Mouse (Mus musculus) kidney, embryonic 14.5 days (tissue): Measurements from ENCODE around the gene Gpc5. TPM values are rescaled to one million over a fixed set of nuclear protein-coding genes. Genes with fewer than 3 reads are reported as not detected.

Experiments
- ATAC-seq: fragments of 200-750 bp; cut with Nextera tagmentation; 2 replicates; pipeline ENCODE4 v1.8.0; 2017; ENCODE audit warnings: moderate number of reproducible peaks, mild to moderate bottlenecking, moderate TSS enrichment, moderate library complexity; ENCODE audit not compliant: low FRiP score, low TSS enrichment
- H3K27ac ChIP-seq: fragments of 300-500 bp; sonication (generic); 2 replicates; pipeline ENCODE4 v1.5.1; 2014; ENCODE audit warnings: low read depth, mild to moderate bottlenecking, low read length, moderate library complexity, mixed read lengths
- H3K27me3 ChIP-seq: fragments of 300-500 bp; sonication (generic); 2 replicates; pipeline ENCODE4 v1.6.1; 2014; ENCODE audit warnings: mild to moderate bottlenecking, low read length; ENCODE audit not compliant: control insufficient read depth, insufficient read depth
- H3K36me3 ChIP-seq: fragments of 300-500 bp; sonication (generic); 2 replicates; pipeline ENCODE4 v1.6.1; 2014; ENCODE audit warnings: low read length, mixed read lengths; ENCODE audit not compliant: control insufficient read depth, insufficient read depth
- H3K4me1 ChIP-seq: fragments of 300-500 bp; sonication (generic); 2 replicates; pipeline ENCODE4 v1.6.1; 2014; ENCODE audit warnings: low read length, mixed read lengths; ENCODE audit not compliant: control insufficient read depth, insufficient read depth
- H3K4me2 ChIP-seq: fragments of 300-500 bp; sonication (generic); replicated peaks from 2 replicates; pipeline ENCODE4 v1.6.1; 2014; ENCODE audit warnings: low read depth, mild to moderate bottlenecking, low read length
- H3K4me3 ChIP-seq: fragments of 300-500 bp; sonication (generic); 2 replicates; pipeline ENCODE4 v1.5.1; 2014; ENCODE audit warnings: mild to moderate bottlenecking, low read length
- H3K9ac ChIP-seq: fragments of 300-500 bp; sonication (generic); 2 replicates; pipeline ENCODE4 v1.6.1; 2014; ENCODE audit warnings: low read depth, mild to moderate bottlenecking, low read length, moderate library complexity
- H3K9me3 ChIP-seq: fragments of 300-500 bp; sonication (generic); 2 replicates; pipeline ENCODE4 v1.6.1; 2016; ENCODE audit warnings: low read length; ENCODE audit not compliant: control insufficient read depth
- WGBS: fragments of 180-500 bp; shearing (Covaris S2); extraction: QIAGEN DNeasy Blood & Tissue Kit; methylation state at CpG from one replicate; pipeline ENCODE4 v1.1.7; 2014; 5-methylcytosine and 5-hydroxymethylcytosine counted together
- polyA plus RNA-seq: library from polyadenylated mRNA; unstranded; fragments of >200 nt; fragmentation: Nextera tagmentation; extraction: Ambion mirVana; gene quantifications from 2 replicates; pipeline ENCODE4 v1.2.1, GENCODE M21; 2014

Gene Gpc5
- polyA plus RNA-seq = 3.7 and 7.6 TPM in 2 replicates

GRCm38 (mm10) chr14:115092081-115092480, at the start of gene Gpc5:
Gpc5 (plus strand) TSS chr14:115092215.
- no peaks in the 10 kb centered on the region for H3K36me3 ChIP-seq
- no peaks in the 10 kb centered on the region for H3K9me3 ChIP-seq
- peaks cover 25% of the 10 kb centered on the region; the same call in 1 of the 2 replicates for H3K27me3 ChIP-seq
- H3K27ac ChIP-seq = no peak within 1 kb of the TSS
- under 1% methylated on average over 31 of the region's 31 CpGs for WGBS
- no peaks in the 10 kb centered on the region for H3K4me1 ChIP-seq
- H3K4me2 ChIP-seq = peak within 1 kb of the TSS; percentile 94
- H3K9ac ChIP-seq = peak within 1 kb of the TSS; percentile 52
- ATAC-seq = peak; percentile 100
- peak within 1 kb of the TSS; percentile 64 for H3K4me3 ChIP-seq

- ATAC-seq = no peak
- H3K4me2 ChIP-seq = peak overlapping the region; percentile 61
- peaks cover 10% of the 10 kb centered on the region for H3K4me1 ChIP-seq
- 0 out of 2 replicates have a peak, but pooled peaks cover 3% of the 10 kb centered on the region for H3K27me3 ChIP-seq
- 0 out of 2 replicates have a peak overlapping the region, but pooled peaks have one; percentile 85 for H3K27ac ChIP-seq
- 0% methylated on average over 4 of the region's 4 CpGs for WGBS
- H3K9ac ChIP-seq = peak overlapping the region; percentile 100
- H3K36me3 ChIP-seq = peaks cover 50% of the 10 kb centered on the region
- no peaks in the 10 kb centered on the region for H3K9me3 ChIP-seq
- H3K4me3 ChIP-seq = peak overlapping the region; percentile 90
Measured at GRCm38 (mm10) chr14:115042660-115043059, 49.4 kb upstream of the Gpc5 start.

- Histone ChIP-seq H3K4me1 (peaks cover 10% of the 10 kb centered on the region), H3K4me3 (peak overlapping the region; percentile 90; the same call in 1 of the 2 replicates), H3K4me2 (peak overlapping the region; percentile 61; the same call in 1 of the 2 replicates), H3K9me3 (no peaks in the 10 kb centered on the region), H3K36me3 (peaks cover 54% of the 10 kb centered on the region), H3K9ac (no peak overlapping the region), H3K27ac (no peak overlapping the region), H3K27me3 (no peaks in the 10 kb centered on the region)
- 82% methylated on average over 5 of the region's 5 CpGs for WGBS
- ATAC-seq = no peak
Measured at GRCm38 (mm10) chr14:115044016-115044415, 48.0 kb upstream of the Gpc5 start.

DNA sequence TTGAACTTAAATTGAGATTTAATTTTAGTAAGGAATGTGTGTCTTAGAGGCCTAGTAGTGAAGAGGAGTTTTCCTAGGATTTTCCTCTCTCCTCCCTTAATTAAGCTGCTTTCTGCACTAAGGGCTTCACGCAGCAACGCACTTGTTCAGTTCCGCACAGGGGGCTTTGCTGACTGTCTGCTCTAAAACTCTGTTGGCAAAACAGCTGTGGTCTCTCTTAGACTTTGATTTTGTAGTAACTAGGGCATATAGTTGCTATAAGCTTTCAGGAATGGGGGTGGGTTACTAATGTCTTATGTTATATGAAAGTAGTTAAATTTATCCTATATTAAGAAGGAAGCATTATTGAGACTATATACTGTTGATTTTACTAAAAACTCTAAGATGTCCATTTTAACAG, 46.3 kb upstream of the Gpc5 start:
- Histone ChIP-seq H3K4me2 (no peak overlapping the region), H3K9me3 (no peaks in the 10 kb centered on the region), H3K9ac (no peak overlapping the region), H3K36me3 (peaks cover 54% of the 10 kb centered on the region), H3K27ac (no peak overlapping the region), H3K4me1 (peaks cover 10% of the 10 kb centered on the region), H3K4me3 (no peak overlapping the region), H3K27me3 (no peaks in the 10 kb centered on the region)
- 88% methylated on average over 3 of the region's 3 CpGs for WGBS
- no peak for ATAC-seq

- Histone ChIP-seq H3K9ac (no peak overlapping the region), H3K4me2 (no peak overlapping the region), H3K36me3 (peaks cover 54% of the 10 kb centered on the region), H3K27ac (no peak overlapping the region), H3K27me3 (no peaks in the 10 kb centered on the region), H3K9me3 (no peaks in the 10 kb centered on the region), H3K4me1 (peaks cover 10% of the 10 kb centered on the region), H3K4me3 (no peak overlapping the region)
- 90% methylated on average over 3 of the region's 3 CpGs for WGBS
- ATAC-seq = no peak
Measured at GRCm38 (mm10) chr14:115047316-115047715, 44.7 kb upstream of the Gpc5 start.

GRCm38 (mm10) chr14:115047990-115048862, 43.8 kb upstream of the Gpc5 start:
- ATAC-seq = no peak
- 57% methylated on average over 5 of the region's 5 CpGs for WGBS
- Histone ChIP-seq H3K9me3 (no peaks in the 10 kb centered on the region), H3K9ac (no peak overlapping the region), H3K4me1 (peaks cover 10% of the 10 kb centered on the region), H3K36me3 (peaks cover 48% of the 10 kb centered on the region), H3K4me3 (no peak overlapping the region), H3K27ac (no peak overlapping the region), H3K27me3 (no peaks in the 10 kb centered on the region), H3K4me2 (no peak overlapping the region)

DNA sequence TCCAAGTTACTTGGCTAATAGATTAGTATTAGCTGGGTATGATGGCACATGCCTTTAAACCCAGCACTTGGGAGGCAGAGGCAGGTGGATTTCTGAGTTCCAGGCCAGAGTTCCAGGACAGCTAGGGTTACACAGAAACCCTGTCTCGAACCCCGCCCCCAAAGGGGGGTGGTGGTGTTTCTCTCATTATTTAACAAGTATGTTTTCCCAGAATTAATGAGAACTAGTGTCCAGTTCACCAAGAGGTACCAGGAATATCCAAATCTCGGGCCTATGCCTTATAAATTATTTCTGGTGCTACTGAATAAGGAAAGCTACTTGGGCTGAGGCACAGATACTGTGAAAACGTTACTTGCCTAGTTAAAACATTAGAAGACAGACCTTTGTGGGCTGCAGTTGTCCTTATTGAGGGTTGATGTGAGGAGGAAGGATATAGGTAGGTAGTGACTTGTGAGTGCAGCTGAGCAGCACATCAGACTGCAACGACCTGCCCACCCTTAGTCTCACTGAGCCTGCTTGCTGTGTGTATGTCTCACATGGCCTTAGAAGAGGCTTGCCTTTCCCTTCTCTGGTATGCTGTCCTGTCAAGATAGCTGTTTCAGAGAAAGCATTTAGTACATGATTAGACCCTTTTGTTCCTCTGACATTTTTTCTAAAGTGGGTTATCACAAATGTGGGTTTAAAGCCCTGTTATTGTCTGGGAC, 43.0 kb upstream of the Gpc5 start:
- 30% methylated on average over 5 of the region's 5 CpGs for WGBS
- no peaks in the 10 kb centered on the region for H3K27me3 ChIP-seq
- H3K4me3 ChIP-seq = no peak overlapping the region
- no peaks in the 10 kb centered on the region for H3K9me3 ChIP-seq
- no peak overlapping the region for H3K27ac ChIP-seq
- no peak overlapping the region for H3K9ac ChIP-seq
- no peak overlapping the region for H3K4me2 ChIP-seq
- H3K4me1 ChIP-seq = peaks cover 4% of the 10 kb centered on the region
- peaks cover 40% of the 10 kb centered on the region for H3K36me3 ChIP-seq
- peak; percentile 40; the same call in 1 of the 2 replicates for ATAC-seq

DNA sequence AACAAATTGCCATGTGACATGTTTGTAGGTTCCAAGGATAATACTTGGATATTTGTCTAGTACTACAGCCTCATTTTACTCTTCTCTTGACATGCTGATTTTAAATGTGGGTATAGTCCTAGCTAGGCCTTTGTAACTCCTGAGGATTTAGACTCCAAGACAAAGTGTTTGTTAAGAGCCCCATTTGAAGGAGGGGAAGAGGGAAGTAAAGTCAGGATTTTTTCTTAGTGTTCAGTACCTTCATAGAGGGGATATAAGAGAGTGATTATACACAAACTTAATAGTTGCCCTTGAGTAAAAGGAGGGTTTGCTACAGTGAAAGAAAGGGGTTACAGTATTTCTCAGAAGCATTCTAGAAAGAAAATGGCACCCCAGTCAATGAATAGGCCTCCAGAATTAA, 42.2 kb upstream of the Gpc5 start:
- Histone ChIP-seq H3K9me3 (no peaks in the 10 kb centered on the region), H3K4me1 (no peaks in the 10 kb centered on the region; the same call in 1 of the 2 replicates), H3K9ac (no peak overlapping the region), H3K27me3 (no peaks in the 10 kb centered on the region), H3K27ac (no peak overlapping the region), H3K4me2 (no peak overlapping the region), H3K36me3 (peaks cover 32% of the 10 kb centered on the region), H3K4me3 (no peak overlapping the region)
- no peak for ATAC-seq
